8 mouse cellular contexts compared by ENCODE assay signal in genomic region chr16:11254723-11255164, GRCm38 (mm10). TPM values are rescaled to one million over a fixed set of nuclear protein-coding genes. Genes with fewer than 3 reads are reported as not detected.
DNase-seq lines count a peak whose midpoint lies in the region; ATAC-seq and TF ChIP-seq lines count a peak whose summit lies in the region.

No protein-coding gene starts in this region.

- WGBS in neural tube, embryonic 11.5 days = 17% methylated on average over 10 of the region's 10 CpGs
- 12% methylated on average over 10 of the region's 10 CpGs for WGBS in limb, embryonic 15.5 days
- 9% methylated on average over 10 of the region's 10 CpGs for WGBS in stomach, postnatal 0 days

- TF ChIP-seq EP300 in stomach, postnatal 0 days (optimal IDR thresholded peaks at IDR 0.05) = no peak

- H3K27ac ChIP-seq in neural tube, embryonic 11.5 days (ENCODE audit: low read depth, low read length) = peak overlapping the region; percentile 87
- H3K27ac ChIP-seq in limb, embryonic 15.5 days = peak overlapping the region; percentile 96
- peak overlapping the region; percentile 83 for H3K27ac ChIP-seq in stomach, postnatal 0 days (replicated peaks)

- H3K36me3 ChIP-seq in erythroblast, embryonic 14.5 days (ENCODE audit: control insufficient read depth) = peaks cover 12% of the 10 kb centered on the region
- no peaks in the 10 kb centered on the region for H3K36me3 ChIP-seq in neural tube, embryonic 11.5 days (ENCODE audit: control insufficient read depth, insufficient read depth, low read length)
- no peaks in the 10 kb centered on the region for H3K36me3 ChIP-seq in limb, embryonic 15.5 days
- H3K36me3 ChIP-seq in stomach, postnatal 0 days (ENCODE audit: control insufficient read depth, insufficient read depth, low read length) = no peaks in the 10 kb centered on the region

- peaks cover 29% of the 10 kb centered on the region for H3K4me1 ChIP-seq in erythroblast, embryonic 14.5 days (ENCODE audit: control insufficient read depth)
- H3K4me1 ChIP-seq in neural tube, embryonic 11.5 days (ENCODE audit: control insufficient read depth, insufficient read depth, low read length) = peaks cover 10% of the 10 kb centered on the region
- peaks cover 8% of the 10 kb centered on the region; the same call in 1 of the 2 replicates for H3K4me1 ChIP-seq in limb, embryonic 15.5 days
- H3K4me1 ChIP-seq in stomach, postnatal 0 days (replicated peaks; ENCODE audit: control insufficient read depth, insufficient read depth) = no peaks in the 10 kb centered on the region; the same call in 1 of the 2 replicates

- no peaks in the 10 kb centered on the region for H3K27me3 ChIP-seq in erythroblast, embryonic 14.5 days (ENCODE audit: control insufficient read depth)
- H3K27me3 ChIP-seq in neural tube, embryonic 11.5 days (ENCODE audit: control insufficient read depth, insufficient read depth, low read length) = no peaks in the 10 kb centered on the region
- H3K27me3 ChIP-seq in limb, embryonic 15.5 days = no peaks in the 10 kb centered on the region
- H3K27me3 ChIP-seq in stomach, postnatal 0 days (ENCODE audit: control insufficient read depth, insufficient read depth, low read length) = no peaks in the 10 kb centered on the region

- peak overlapping the region; percentile 69 for H3K9ac ChIP-seq in neural tube, embryonic 11.5 days (ENCODE audit: low read length)
- H3K9ac ChIP-seq in limb, embryonic 15.5 days = peak overlapping the region; percentile 47
- H3K9ac ChIP-seq in stomach, postnatal 0 days (ENCODE audit: low read length) = peak overlapping the region; percentile 61

- H3K4me2 ChIP-seq in neural tube, embryonic 11.5 days (ENCODE audit: low read depth) = peak overlapping the region; percentile 57
- H3K4me2 ChIP-seq in limb, embryonic 15.5 days = peak overlapping the region; percentile 68
- peak overlapping the region; percentile 60 for H3K4me2 ChIP-seq in stomach, postnatal 0 days (replicated peaks; ENCODE audit: low read depth)

- DNase-seq in neural tube, embryonic 11.5 days (ENCODE audit: low spot score) = no peak
- no peak for DNase-seq in neural tube, embryonic 10.5 days (ENCODE audit: extremely low spot score, low spot score)
- no peak for DNase-seq in stomach, postnatal 0 days (ENCODE audit: low spot score)
- no peak for DNase-seq in cerebellum, postnatal 4 days (ENCODE audit: low spot score in 2 of 2)
- no peak for DNase-seq in left cerebral cortex, adult 8-10 months (ENCODE audit: low spot score in 2 of 2)

- ATAC-seq in erythroblast, adult 5-6 weeks (replicated peaks; ENCODE audit: low FRiP score, poor library complexity, severe bottlenecking) = no peak
- no peak for ATAC-seq in neural tube, embryonic 11.5 days (ENCODE audit: insufficient read depth, low FRiP score, low TSS enrichment)
- ATAC-seq in limb, embryonic 15.5 days (ENCODE audit: insufficient number of reproducible peaks, low FRiP score, low TSS enrichment, low read depth) = no peak
- ATAC-seq in stomach, postnatal 0 days (ENCODE audit: low FRiP score, low TSS enrichment) = no peak

- H3K9me3 ChIP-seq in erythroblast, embryonic 14.5 days (ENCODE audit: control insufficient read depth, low read length) = no peaks in the 10 kb centered on the region
- no peaks in the 10 kb centered on the region for H3K9me3 ChIP-seq in neural tube, embryonic 11.5 days (ENCODE audit: control insufficient read depth, low read length)
- H3K9me3 ChIP-seq in limb, embryonic 15.5 days = no peaks in the 10 kb centered on the region
- H3K9me3 ChIP-seq in stomach, postnatal 0 days (ENCODE audit: control insufficient read depth, low read length) = no peaks in the 10 kb centered on the region

- no peak; the same call in none of the 2 replicates for TF ChIP-seq CTCF in stomach, postnatal 0 days (IDR thresholded peaks at IDR 0.05; ENCODE audit: low read depth)

- H3K4me3 ChIP-seq in erythroblast, embryonic 14.5 days (replicated peaks) = peak overlapping the region; percentile 89
- peak overlapping the region; percentile 99 for H3K4me3 ChIP-seq in neural tube, embryonic 11.5 days (ENCODE audit: low read depth, low read length)
- H3K4me3 ChIP-seq in limb, embryonic 15.5 days = peak overlapping the region; percentile 100
- peak overlapping the region; percentile 99 for H3K4me3 ChIP-seq in stomach, postnatal 0 days (ENCODE audit: low read depth, low read length)

RNA-seq across cellular contexts. Expression of gene Gspt1, which starts 0.6 kb away (rescaled TPM):
- polyA plus RNA-seq in erythroblast, embryonic 14.5 days (2012) = 7.9 and 9.5 TPM in 2 replicates
- 112 and 165 TPM in 2 replicates for total RNA-seq in erythroblast, adult 5-6 weeks (2015; ENCODE audit: low replicate concordance)
- 24.0 and 28.8 TPM in 2 replicates for total RNA-seq in erythroblast, adult 5-6 weeks (2017; ENCODE audit: low replicate concordance)
- polyA plus RNA-seq in neural tube, embryonic 11.5 days (2014; fragmentation: Nextera tagmentation; extraction: Ambion mirVana) = 101 and 103 TPM in 2 replicates
- polyA plus RNA-seq in limb, embryonic 15.5 days (2015; fragmentation: Nextera tagmentation; extraction: Ambion mirVana) = 60.8 and 75.5 TPM in 2 replicates
- polyA plus RNA-seq in stomach, postnatal 0 days (2015; fragmentation: Nextera tagmentation; extraction: Ambion mirVana) = 44.6 and 46.4 TPM in 2 replicates
- 10 to 100 TPM; 80.6 to 86.1 (median 82.8) TPM for total RNA-seq in left cerebral cortex, adult 8-10 months (2022)

RNA-seq across cellular contexts. Expression of gene Rsl1d1, which starts 51.6 kb away (rescaled TPM):
- 0.68 and 0.77 TPM in 2 replicates for polyA plus RNA-seq in erythroblast, embryonic 14.5 days (2012)
- total RNA-seq in erythroblast, adult 5-6 weeks (2015; ENCODE audit: low replicate concordance) = 35.7 and 61.7 TPM in 2 replicates
- 34.6 and 41.4 TPM in 2 replicates for total RNA-seq in erythroblast, adult 5-6 weeks (2017; ENCODE audit: low replicate concordance)
- polyA plus RNA-seq in neural tube, embryonic 11.5 days (2014; fragmentation: Nextera tagmentation; extraction: Ambion mirVana) = 244 TPM in 2 replicates
- polyA plus RNA-seq in limb, embryonic 15.5 days (2015; fragmentation: Nextera tagmentation; extraction: Ambion mirVana) = 156 and 160 TPM in 2 replicates
- polyA plus RNA-seq in stomach, postnatal 0 days (2015; fragmentation: Nextera tagmentation; extraction: Ambion mirVana) = 90.4 and 91.7 TPM in 2 replicates
- 10 to 100 TPM; 49.5 to 53.6 (median 51.3) TPM for total RNA-seq in left cerebral cortex, adult 8-10 months (2022)

RNA-seq across cellular contexts. Expression of gene Tnfrsf17, which starts 58.9 kb away (rescaled TPM):
- polyA plus RNA-seq in erythroblast, embryonic 14.5 days (2012) = not detected in 2 replicates
- not detected in 2 replicates for total RNA-seq in erythroblast, adult 5-6 weeks (2015; ENCODE audit: low replicate concordance)
- total RNA-seq in erythroblast, adult 5-6 weeks (2017; ENCODE audit: low replicate concordance) = not detected in 2 replicates
- polyA plus RNA-seq in neural tube, embryonic 11.5 days (2014; fragmentation: Nextera tagmentation; extraction: Ambion mirVana) = not detected in 2 replicates
- polyA plus RNA-seq in limb, embryonic 15.5 days (2015; fragmentation: Nextera tagmentation; extraction: Ambion mirVana) = 0.31 TPM in 1 of 2 replicates, not detected in the other
- 0.12 TPM in 1 of 2 replicates, not detected in the other for polyA plus RNA-seq in stomach, postnatal 0 days (2015; fragmentation: Nextera tagmentation; extraction: Ambion mirVana)
- under 1 TPM; 0.48 to 0.78 (median 0.53) TPM for total RNA-seq in left cerebral cortex, adult 8-10 months (2022)

Comparison
In these comparisons a context has a peak if more than half of its experiments do, and no peak if none do; other contexts are left out.
1. RNA of gene Rsl1d1, which starts 51.6 kb away (polyA plus RNA-seq): 244 TPM in neural tube, embryonic 11.5 days, 156 to 160 TPM in limb, embryonic 15.5 days and 90.4 to 91.7 TPM in stomach, postnatal 0 days; 0.68 to 0.77 TPM in erythroblast, embryonic 14.5 days; every median in the first group is over 10 times any median in the second.
2. Peak in every context shown above with its lines, with median percentiles within 50 percentile points of each other: H3K4me3 ChIP-seq, H3K27ac ChIP-seq, H3K4me2 ChIP-seq and H3K9ac ChIP-seq.